Mouse (Mus musculus): ENCODE measurements around the gene Chtop.

The Chtop gene

DNA sequence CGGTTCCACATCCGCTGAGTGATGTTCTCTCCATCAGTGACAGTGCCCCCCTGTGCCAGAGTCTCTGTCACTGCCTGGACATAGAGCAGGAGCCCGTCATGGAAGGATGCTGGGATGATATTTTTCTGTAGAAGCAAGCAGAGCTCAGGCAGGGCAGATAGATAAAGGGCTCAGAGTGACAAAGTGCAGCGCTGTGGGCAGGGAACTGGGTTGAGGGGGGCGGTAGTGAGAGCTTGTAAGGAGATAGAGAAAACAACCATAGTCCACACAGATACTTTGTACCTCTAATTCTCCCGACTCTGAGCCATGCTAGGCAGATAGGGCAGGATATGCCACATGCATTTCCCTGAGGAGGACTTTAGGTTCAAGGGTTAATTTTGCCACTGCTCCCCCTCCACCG lies 46.7 kb downstream of the Chtop start:
- no peak for DNase-seq

DNA sequence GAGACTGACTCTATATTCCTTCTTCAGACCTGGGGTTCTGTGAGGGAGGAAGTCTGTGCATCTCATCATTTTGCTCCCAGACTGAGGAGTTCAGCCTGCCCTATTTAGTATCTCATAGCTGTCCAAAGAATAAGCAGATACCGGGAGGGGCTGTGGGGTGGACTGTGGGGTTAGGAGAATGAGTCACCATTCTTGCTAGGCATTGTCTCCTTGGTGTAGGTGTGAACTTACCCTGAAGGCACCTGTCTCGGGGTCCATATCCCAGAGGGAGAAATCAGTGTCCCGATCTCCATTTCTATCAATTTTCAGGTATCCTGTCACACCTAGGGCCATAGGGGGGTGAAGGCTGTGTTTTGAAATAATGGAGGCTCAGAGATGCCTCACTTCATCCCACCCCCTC lies 47.4 kb downstream of the Chtop start:
- no peak for DNase-seq

DNA sequence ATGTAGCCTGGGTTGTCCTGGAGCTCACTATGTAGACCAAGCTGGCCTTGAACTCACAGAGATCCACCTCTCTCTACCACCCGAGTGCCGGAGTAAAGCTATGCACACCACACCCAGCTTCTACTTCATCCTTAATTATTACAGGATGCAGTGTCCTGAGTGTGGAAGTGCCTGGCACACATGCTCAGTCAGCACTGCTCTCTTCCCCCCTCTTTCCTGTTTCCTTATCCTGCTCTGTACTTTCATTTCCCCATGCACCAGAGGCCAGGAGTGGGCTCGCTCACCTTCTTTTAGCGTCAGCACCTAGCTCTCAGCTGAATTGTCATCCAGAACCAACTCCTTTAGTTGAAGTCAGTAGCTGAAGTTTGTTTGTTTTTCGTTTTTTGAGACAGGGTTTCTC lies 49.0 kb downstream of the Chtop start:
- DNase-seq = no peak

DNA sequence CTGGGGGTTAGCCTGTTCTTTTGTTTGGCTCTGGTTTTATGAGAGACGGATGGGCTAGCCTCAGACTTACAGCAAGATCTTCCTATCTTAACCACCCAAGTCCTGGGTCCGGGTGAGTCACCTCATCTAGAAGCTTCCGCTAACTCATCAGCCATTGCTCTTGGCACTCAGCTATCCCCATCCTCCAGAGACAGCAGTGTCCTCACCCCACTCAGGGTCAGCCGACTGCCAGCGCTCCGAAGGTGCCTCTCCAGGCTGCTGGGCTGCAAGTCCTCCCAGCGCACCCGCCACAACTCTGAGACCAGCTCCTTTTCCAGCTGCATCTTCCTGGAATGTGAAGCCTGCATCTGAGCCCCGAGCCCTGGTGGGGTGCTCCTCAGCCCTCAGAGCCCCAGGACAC lies 49.6 kb downstream of the Chtop start:
- DNase-seq = no peak

DNA sequence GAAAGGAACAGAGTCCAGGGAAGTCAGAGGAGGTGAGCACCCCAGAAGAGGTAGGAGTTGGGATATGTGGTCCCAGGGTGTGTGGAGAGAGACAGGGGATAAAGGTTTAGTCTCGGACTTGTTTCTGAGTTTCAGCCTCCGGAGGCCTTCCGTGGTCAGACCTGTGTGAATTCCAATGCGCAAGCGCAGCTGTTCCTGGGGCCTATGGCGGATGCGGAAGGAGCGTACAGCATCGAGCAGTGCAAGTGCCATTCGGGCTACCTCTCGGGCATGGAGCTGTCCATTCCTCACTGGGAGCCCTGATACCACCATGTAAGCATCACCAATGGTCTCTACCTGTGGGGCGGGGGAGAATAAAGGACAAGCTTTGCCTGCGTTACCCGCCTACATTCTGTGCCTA lies 54.4 kb downstream of the Chtop start:
- DNase-seq = no peak

DNA sequence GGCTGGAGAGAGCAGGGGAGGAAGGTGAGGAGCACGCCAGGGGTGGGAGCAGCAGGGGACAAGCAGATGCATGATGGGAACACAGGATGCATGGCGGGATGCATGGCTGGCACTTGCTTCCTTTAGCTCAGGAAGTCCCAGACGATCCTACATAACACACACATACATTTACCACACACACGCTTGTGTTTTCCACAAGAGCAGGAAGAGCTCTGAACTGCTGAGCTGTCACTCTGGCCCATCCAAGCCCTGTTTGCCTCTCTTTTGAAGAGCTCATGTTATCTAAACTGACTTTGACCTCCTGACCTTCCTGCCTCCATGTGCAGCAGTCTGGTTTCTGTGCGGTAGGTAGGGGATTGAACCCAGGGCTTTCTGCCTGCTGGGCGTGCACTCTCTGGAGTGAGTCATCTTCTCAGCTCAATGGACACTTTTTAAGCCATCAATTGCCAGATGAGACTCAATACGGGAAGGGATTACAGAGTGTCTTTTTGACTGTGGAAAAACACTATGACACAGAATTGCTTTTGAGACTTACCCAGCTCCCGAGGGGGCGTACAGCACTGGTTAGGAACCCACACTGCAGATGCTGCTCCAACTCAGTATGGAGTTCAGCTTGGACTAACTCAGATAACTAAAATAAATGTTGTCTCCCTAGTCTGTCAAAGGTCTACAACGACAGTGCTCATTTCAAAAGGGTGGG lies 57.8 kb downstream of the Chtop start:
- DNase-seq = no peak

DNA sequence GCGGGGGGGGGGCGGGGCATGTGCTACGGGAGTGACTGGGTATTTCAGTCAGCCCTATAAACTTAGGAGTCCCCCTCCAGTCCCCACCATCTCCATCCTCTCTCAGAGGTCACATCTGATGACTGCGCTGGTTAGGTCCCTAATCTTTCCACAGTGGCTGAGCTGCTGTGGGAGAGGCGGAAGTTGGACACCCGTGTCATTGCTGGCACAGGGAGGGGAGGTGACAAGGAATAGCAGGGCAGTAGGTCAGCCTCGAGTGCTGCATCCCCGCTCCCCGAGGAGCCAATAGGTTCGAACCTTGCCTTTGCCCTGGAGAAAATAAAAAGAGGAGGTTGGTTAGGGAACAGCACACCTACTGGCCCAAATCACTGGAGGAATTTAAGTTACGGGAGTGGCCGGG lies 58.4 kb downstream of the Chtop start:
- DNase-seq = no peak

All from B cell, adult 2 months (primary cell).